Mouse (Mus musculus) myocyte (in vitro differentiated cells): Measurements from ENCODE around the gene Pxylp1. TPM values are rescaled to one million over a fixed set of nuclear protein-coding genes. Genes with fewer than 3 reads are reported as not detected.

Experiments used
- H3K27me3 ChIP-seq: one replicate; pipeline ENCODE4 v1.6.1; 2011; ENCODE audit not compliant: control insufficient read depth, insufficient read depth, insufficient read length
- H3K36me3 ChIP-seq: one replicate; pipeline ENCODE4 v1.6.1; 2011; ENCODE audit not compliant: control insufficient read depth, insufficient read depth
- H3K4me2 ChIP-seq: one replicate; pipeline ENCODE4 v1.6.1; 2011; ENCODE audit warnings: low read depth, control low read depth
- H3K4me3 ChIP-seq: one replicate; pipeline ENCODE4 v1.5.1; 2011; ENCODE audit warnings: mild to moderate bottlenecking, control low read depth, moderate library complexity
- H3K79me2 ChIP-seq: one replicate; pipeline ENCODE4 v1.6.1; 2011; ENCODE audit not compliant: control insufficient read depth, insufficient read depth
- H3ac ChIP-seq: one replicate; pipeline ENCODE4 v1.6.1; 2011; ENCODE audit not compliant: control insufficient read depth, insufficient read length
- CEBPB ChIP-seq: IDR thresholded peaks from 2 replicates; pipeline ENCODE4 v1.6.1; 2011; ENCODE audit warnings: mild to moderate bottlenecking, moderate library complexity; ENCODE audit not compliant: poor library complexity, insufficient read depth, severe bottlenecking
- E2F4 ChIP-seq: IDR thresholded peaks from one replicate; pipeline ENCODE4 v1.6.1; 2011; ENCODE audit warnings: mild to moderate bottlenecking, control low read depth, moderate library complexity; ENCODE audit not compliant: insufficient read depth
- MAX ChIP-seq: IDR thresholded peaks from one replicate; pipeline ENCODE4 v1.6.1; 2011; ENCODE audit warnings: low read depth, mild to moderate bottlenecking, control low read depth
- MYOD1 ChIP-seq, 3 experiments: IDR thresholded peaks; one replicate each; pipeline ENCODE4 v1.6.1; 2011; ENCODE audit warnings: control low read depth in 2 of 3, low read depth in 2 of 3, mild to moderate bottlenecking in 2 of 3, moderate library complexity in 1 of 3; ENCODE audit not compliant: insufficient read length in 2 of 3, control insufficient read depth in 1 of 3
- MYOG ChIP-seq, 3 experiments: IDR thresholded peaks; one replicate each; pipeline ENCODE4 v1.6.1; 2011; ENCODE audit warnings: control low read depth in 2 of 3, low read depth in 2 of 3, mild to moderate bottlenecking in 2 of 3; ENCODE audit not compliant: insufficient read length in 2 of 3, control insufficient read depth in 1 of 3, insufficient read depth in 1 of 3
- POLR2A ChIP-seq: IDR thresholded peaks from one replicate; pipeline ENCODE4 v1.6.1; 2011; ENCODE audit warnings: low read depth, mild to moderate bottlenecking, control low read depth, moderate library complexity; ENCODE audit not compliant: insufficient read length
- POLR2AphosphoS2 ChIP-seq: IDR thresholded peaks from one replicate; pipeline ENCODE4 v1.6.1; 2011; ENCODE audit warnings: low read depth, control low read depth; ENCODE audit not compliant: insufficient read length
- REST ChIP-seq: IDR thresholded peaks from one replicate; pipeline ENCODE4 v1.6.1; 2011; ENCODE audit warnings: mild to moderate bottlenecking, control low read depth, moderate library complexity; ENCODE audit not compliant: insufficient read depth, insufficient read length
- SRF ChIP-seq: IDR thresholded peaks from one replicate; pipeline ENCODE4 v1.6.1; 2011; ENCODE audit warnings: low read depth; ENCODE audit not compliant: control insufficient read depth, insufficient read length
- TCF12 ChIP-seq: IDR thresholded peaks from one replicate; pipeline ENCODE4 v1.6.1; 2011; ENCODE audit warnings: mild to moderate bottlenecking, control low read depth; ENCODE audit not compliant: poor library complexity, insufficient read depth, severe bottlenecking
- TCF3 ChIP-seq: IDR thresholded peaks from one replicate; pipeline ENCODE4 v1.6.1; 2011; ENCODE audit warnings: low read depth, control low read depth; ENCODE audit not compliant: insufficient read length
- USF1 ChIP-seq: IDR thresholded peaks from one replicate; pipeline ENCODE4 v1.6.1; 2011; ENCODE audit warnings: low read depth, mild to moderate bottlenecking, control low read depth, moderate library complexity
- polyA plus RNA-seq: library from polyadenylated mRNA; unstranded; fragments of >200 nt; fragmentation: generic; extraction: Trizol; gene quantifications from one replicate; pipeline ENCODE4 v1.2.1, GENCODE M21; 2012; ENCODE audit warnings: missing spikeins

The Pxylp1 gene
- polyA plus RNA-seq, 1 experiment = 3.1 TPM

GRCm38 (mm10) chr9:96904360-96905355, 12.2 kb upstream of the Pxylp1 start:
- no peak overlapping the region for H3ac ChIP-seq
- no peak overlapping the region for H3K4me2 ChIP-seq
- H3K4me3 ChIP-seq = no peak overlapping the region
- no peaks in the 10 kb centered on the region for H3K36me3 ChIP-seq
- H3K27me3 ChIP-seq = peaks cover 10% of the 10 kb centered on the region
- no peaks in the 10 kb centered on the region for H3K79me2 ChIP-seq
- TF ChIP-seq TCF3 (no peak), MYOD1 (IDR thresholded peaks at IDR 0.05; ENCODE audit: control insufficient read depth in 1 of 3, insufficient read length in 2 of 3, low read depth in 2 of 3) (no peak), POLR2AphosphoS2 (no peak), USF1 (no peak), POLR2A (no peak)

- H3K79me2 ChIP-seq = no peaks in the 10 kb centered on the region
- H3K4me3 ChIP-seq = no peak overlapping the region
- H3K27me3 ChIP-seq = no peaks in the 10 kb centered on the region
- H3ac ChIP-seq = no peak overlapping the region
- no peak overlapping the region for H3K4me2 ChIP-seq
- H3K36me3 ChIP-seq = no peaks in the 10 kb centered on the region
- TF ChIP-seq MYOD1 (IDR thresholded peaks at IDR 0.05; ENCODE audit: control insufficient read depth in 1 of 3, insufficient read length in 2 of 3, low read depth in 2 of 3) (no peak), MYOG (IDR thresholded peaks at IDR 0.05; ENCODE audit: control insufficient read depth in 1 of 3, insufficient read depth in 1 of 3, insufficient read length in 2 of 3, low read depth in 2 of 3) (no peak), REST (no peak), USF1 (no peak), TCF12 (no peak), E2F4 (no peak), POLR2A (no peak), POLR2AphosphoS2 (no peak), TCF3 (no peak), SRF (no peak), CEBPB (no peak), MAX (no peak)
Observed at GRCm38 (mm10) chr9:96899717-96900116, 7.2 kb upstream of the Pxylp1 start.

DNA sequence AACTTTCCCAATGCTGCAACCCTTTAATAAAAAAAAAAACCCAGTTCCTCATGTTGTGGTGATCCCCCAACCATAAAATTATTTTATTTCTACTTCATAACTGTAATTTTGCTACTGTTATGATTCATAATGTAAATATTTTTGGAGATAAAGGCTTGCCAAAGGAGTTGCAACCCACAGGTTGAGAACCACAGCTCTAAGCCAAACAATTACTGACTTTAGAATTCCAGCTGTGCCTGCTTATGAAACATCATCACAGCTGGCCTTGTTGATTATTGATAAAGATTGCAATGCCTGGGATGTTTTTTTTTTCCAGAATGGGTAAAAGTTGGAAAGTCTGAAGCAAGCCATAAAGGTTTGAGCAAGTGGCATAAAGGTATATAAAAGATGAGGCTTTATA, 6.5 kb upstream of the Pxylp1 start:
- H3K79me2 ChIP-seq = no peaks in the 10 kb centered on the region
- no peak overlapping the region for H3K4me3 ChIP-seq
- peak overlapping the region; percentile 10 for H3K4me2 ChIP-seq
- no peaks in the 10 kb centered on the region for H3K27me3 ChIP-seq
- TF ChIP-seq USF1 = no peak
- peak; percentile 52; the same call in 1 of the 2 replicates for TF ChIP-seq CEBPB
- peak in 1 of 3 experiments; percentile 57 for TF ChIP-seq MYOD1 (IDR thresholded peaks at IDR 0.05; ENCODE audit: control insufficient read depth in 1 of 3, insufficient read length in 2 of 3, low read depth in 2 of 3)
- no peaks in the 10 kb centered on the region for H3K36me3 ChIP-seq
- no peak overlapping the region for H3ac ChIP-seq

DNA sequence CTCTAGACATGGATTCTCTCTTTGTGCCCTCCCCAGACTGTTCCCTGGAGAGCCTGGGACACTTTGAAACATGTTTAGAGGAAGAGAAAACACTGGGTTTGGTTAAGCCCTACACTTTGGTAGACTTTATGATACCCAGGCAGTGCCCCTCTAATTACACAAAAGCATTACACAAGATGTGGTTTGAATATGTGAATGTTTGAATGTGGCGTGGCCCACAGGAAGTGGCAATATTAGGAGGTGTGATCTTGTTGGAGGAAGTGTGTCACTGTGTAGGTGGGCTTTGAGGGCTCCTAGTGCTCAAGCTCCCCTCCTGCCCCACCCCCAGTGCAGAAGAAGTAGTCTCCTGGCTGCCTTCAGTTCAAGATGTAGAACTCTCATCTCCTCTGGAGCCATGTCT, 4.2 kb upstream of the Pxylp1 start:
- TF ChIP-seq MAX (no peak), TCF3 (no peak), POLR2A (no peak), TCF12 (no peak), SRF (no peak), E2F4 (no peak), REST (no peak), CEBPB (no peak), USF1 (no peak), MYOD1 (IDR thresholded peaks at IDR 0.05; ENCODE audit: control insufficient read depth in 1 of 3, insufficient read length in 2 of 3, low read depth in 2 of 3) (no peak), MYOG (IDR thresholded peaks at IDR 0.05; ENCODE audit: control insufficient read depth in 1 of 3, insufficient read depth in 1 of 3, insufficient read length in 2 of 3, low read depth in 2 of 3) (no peak), POLR2AphosphoS2 (no peak)
- no peak overlapping the region for H3K4me3 ChIP-seq
- H3K4me2 ChIP-seq = no peak overlapping the region
- H3K79me2 ChIP-seq = no peaks in the 10 kb centered on the region
- no peak overlapping the region for H3ac ChIP-seq
- H3K27me3 ChIP-seq = no peaks in the 10 kb centered on the region
- no peaks in the 10 kb centered on the region for H3K36me3 ChIP-seq

GRCm38 (mm10) chr9:96893582-96893981, 1.1 kb upstream of the Pxylp1 start:
- no peak for TF ChIP-seq REST
- TF ChIP-seq CEBPB = 0 out of 2 replicates have a peak, but pooled peaks have one; percentile 4
- H3K79me2 ChIP-seq = no peaks in the 10 kb centered on the region
- H3K36me3 ChIP-seq = no peaks in the 10 kb centered on the region
- no peaks in the 10 kb centered on the region for H3K27me3 ChIP-seq
- H3K4me2 ChIP-seq = no peak overlapping the region
- H3K4me3 ChIP-seq = no peak overlapping the region
- H3ac ChIP-seq = no peak overlapping the region
